Mouse (Mus musculus) lung, adult 2 months (tissue): Measurements from ENCODE around the gene Zdhhc15.

Experiments used
- CTCF ChIP-seq: fragments of 200-500 bp; IDR thresholded peaks from 2 replicates; pipeline ENCODE4 v1.5.1; 2011; ENCODE audit warnings: mild to moderate bottlenecking, low read length, control low read depth; ENCODE audit not compliant: insufficient read depth
- POLR2A ChIP-seq: fragments of 200-500 bp; IDR thresholded peaks from 2 replicates; pipeline ENCODE4 v1.6.1; 2011; ENCODE audit warnings: low read depth, mild to moderate bottlenecking, control low read depth, low read length, borderline replicate concordance; ENCODE audit errors: extremely low read depth

- TF ChIP-seq CTCF (no peak), POLR2A (no peak)
Measured at GRCm38 (mm10) chrX:104656976-104657375, 13.9 kb downstream of the Zdhhc15 start.
